Mouse (Mus musculus) c-Kit-positive CD71-positive TER-119-positive erythroid progenitor cells, embryonic 14.5 days (primary cell): Measurements from ENCODE around the gene Snx32.
"Not testable (repeated sequence)": the region's sequence is repeated elsewhere in the genome, so short reads cannot be mapped to it uniquely, and the experiment has no call there.

Source experiments
- DNase-seq: peaks from one replicate; pipeline ENCODE4 v3.0.0-alpha.2; 2013; ENCODE audit warnings: low spot score

The Snx32 gene

GRCm38 (mm10) chr19:5512091-5513004 is 2.0 kb upstream of the Snx32 start:
- no peak for DNase-seq

GRCm38 (mm10) chr19:5511074-5511632 is 815 bp upstream of the Snx32 start:
- no peak for DNase-seq

- DNase-seq, result no peak
Observed at GRCm38 (mm10) chr19:5503687-5504086, 6.7 kb downstream of the Snx32 start, which contains the start of gene 1700020D05Rik. 1700020D05Rik (minus strand) TSS chr19:5503787.

GRCm38 (mm10) chr19:5500330-5500875 is 9.9 kb downstream of the Snx32 start:
- DNase-seq, result no peak

GRCm38 (mm10) chr19:5496052-5496370 is 14.3 kb downstream of the Snx32 start:
- no peak for DNase-seq

- no peak for DNase-seq
Observed at GRCm38 (mm10) chr19:5495353-5496051, 14.8 kb downstream of the Snx32 start.

GRCm38 (mm10) chr19:5494314-5494713 is 16.0 kb downstream of the Snx32 start:
- no peak for DNase-seq

GRCm38 (mm10) chr19:5493301-5493721 is 17.0 kb downstream of the Snx32 start:
- not testable (repeated sequence) for DNase-seq

- no peak for DNase-seq
Observed at GRCm38 (mm10) chr19:5492641-5493040, 17.7 kb downstream of the Snx32 start.

GRCm38 (mm10) chr19:5490898-5491708 is 19.2 kb downstream of the Snx32 start:
- peak; percentile 77 for DNase-seq

- peak; percentile 93 for DNase-seq
Observed at GRCm38 (mm10) chr19:5490313-5490897, 19.9 kb downstream of the Snx32 start, which contains the start of gene Cfl1. Cfl1 (plus strand) TSS chr19:5490455.

- not testable (repeated sequence) for DNase-seq
Observed at GRCm38 (mm10) chr19:5489721-5490120, 20.6 kb downstream of the Snx32 start.

GRCm38 (mm10) chr19:5488878-5489571 is 21.3 kb downstream of the Snx32 start:
- peak; percentile 98 for DNase-seq

- DNase-seq, result peak; percentile 97
Observed at GRCm38 (mm10) chr19:5487768-5488550, 22.4 kb downstream of the Snx32 start, which contains the start of gene Mus81. Mus81 (minus strand) TSS chr19:5488402.

- no peak for DNase-seq
Observed at GRCm38 (mm10) chr19:5486771-5487170, 23.6 kb downstream of the Snx32 start.

- no peak for DNase-seq
Observed at GRCm38 (mm10) chr19:5486286-5486685, 24.1 kb downstream of the Snx32 start.

- no peak for DNase-seq
Observed at GRCm38 (mm10) chr19:5485821-5486220, 24.5 kb downstream of the Snx32 start.

- DNase-seq, result no peak
Observed at GRCm38 (mm10) chr19:5485371-5485770, 25.0 kb downstream of the Snx32 start.

GRCm38 (mm10) chr19:5484496-5484895 is 25.8 kb downstream of the Snx32 start:
- DNase-seq, result no peak
